Mouse (Mus musculus): Measurements from ENCODE around the gene Flrt2. TPM values are rescaled to one million over a fixed set of nuclear protein-coding genes. Genes with fewer than 3 reads are reported as not detected.

The Flrt2 gene
- total and polyA plus RNA-seq, 2 experiments, result 0.07 to 0.65 TPM

GRCm38 (mm10) chr12:95667296-95667695, 24.7 kb upstream of the Flrt2 start:
- DNase-seq (ENCODE audit: extremely low read depth, low read depth, low spot score), result no peak
- Histone ChIP-seq H3K4me1 (ENCODE audit: control insufficient read depth, insufficient read depth, low read length) (no peaks in the 10 kb centered on the region), H3K27me3 (ENCODE audit: control insufficient read depth, insufficient read depth, low read length) (no peaks in the 10 kb centered on the region), H3K4me3 (ENCODE audit: insufficient read depth, low read depth, low read length) (no peak overlapping the region), H3K27ac (replicated peaks; ENCODE audit: insufficient read depth, low read depth, low read length) (no peak overlapping the region), H3K79me2 (ENCODE audit: control insufficient read depth, insufficient read depth, low read length) (no peaks in the 10 kb centered on the region), H3K9ac (ENCODE audit: low read depth, low read length) (no peak overlapping the region), H3K36me3 (ENCODE audit: control insufficient read depth, insufficient read depth, low read length) (no peaks in the 10 kb centered on the region)
- 76% methylated on average over 5 of the region's 5 CpGs for WGBS
- TF ChIP-seq CTCF (IDR thresholded peaks at IDR 0.05; ENCODE audit: low read depth, low read length), result no peak

DNA sequence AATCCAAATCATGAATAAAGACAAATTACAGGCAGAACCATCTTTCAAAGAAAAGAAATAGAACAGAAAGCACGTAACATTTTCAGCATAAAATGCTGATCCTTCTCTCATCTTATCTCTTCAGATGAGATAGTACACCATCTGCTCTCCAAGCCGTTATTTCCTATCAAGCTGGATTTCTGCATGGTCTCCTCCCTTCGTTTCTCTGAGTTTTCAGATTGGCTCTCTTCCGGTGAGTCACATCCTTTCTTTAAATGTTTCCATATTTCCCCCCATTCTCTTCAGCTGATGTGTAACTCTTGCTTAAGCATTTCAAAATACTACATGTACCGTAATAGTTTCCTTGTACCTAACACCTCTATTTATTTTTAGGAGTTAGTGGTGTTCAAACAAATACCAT, 16.3 kb upstream of the Flrt2 start:
- Histone ChIP-seq H3K27ac (replicated peaks; ENCODE audit: insufficient read depth, low read depth, low read length) (no peak overlapping the region), H3K4me1 (ENCODE audit: control insufficient read depth, insufficient read depth, low read length) (no peaks in the 10 kb centered on the region), H3K79me2 (ENCODE audit: control insufficient read depth, insufficient read depth, low read length) (no peaks in the 10 kb centered on the region), H3K4me3 (ENCODE audit: insufficient read depth, low read depth, low read length) (no peak overlapping the region), H3K36me3 (ENCODE audit: control insufficient read depth, insufficient read depth, low read length) (no peaks in the 10 kb centered on the region), H3K9ac (ENCODE audit: low read depth, low read length) (no peak overlapping the region), H3K27me3 (ENCODE audit: control insufficient read depth, insufficient read depth, low read length) (no peaks in the 10 kb centered on the region)
- no peak for DNase-seq (ENCODE audit: extremely low read depth, low read depth, low spot score)
- WGBS, result 38% methylated on average over 5 of the region's 5 CpGs
- TF ChIP-seq CTCF (IDR thresholded peaks at IDR 0.05; ENCODE audit: low read depth, low read length) (no peak), POLR2A (IDR thresholded peaks at IDR 0.05; ENCODE audit: extremely low read depth, insufficient read depth, low read length) (no peak)

DNA sequence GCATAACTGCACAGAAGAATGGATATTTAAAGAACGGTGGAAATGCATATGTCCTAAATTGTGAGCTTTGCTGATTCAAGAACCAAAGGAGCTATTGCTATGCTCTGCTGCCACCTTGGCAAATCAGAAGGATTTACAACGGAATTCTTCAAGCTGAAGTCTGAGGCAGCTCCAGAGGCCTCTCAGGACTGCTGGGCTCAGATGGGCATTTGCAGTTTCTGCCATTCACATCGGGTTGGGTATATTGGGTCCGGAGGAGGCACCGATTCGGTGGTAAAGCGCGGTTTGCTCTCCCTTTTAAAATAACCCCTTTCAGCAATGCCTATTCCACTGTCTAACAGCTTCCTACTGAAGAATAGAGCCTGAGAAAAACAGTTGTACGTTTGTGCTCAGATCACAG, 1.2 kb upstream of the Flrt2 start:
- no peak overlapping the region for H3K27ac ChIP-seq (replicated peaks; ENCODE audit: insufficient read depth, low read depth, low read length)
- DNase-seq (ENCODE audit: extremely low read depth, low read depth, low spot score), result no peak
- H3K79me2 ChIP-seq (ENCODE audit: control insufficient read depth, insufficient read depth, low read length), result no peaks in the 10 kb centered on the region
- H3K27me3 ChIP-seq (ENCODE audit: control insufficient read depth, insufficient read depth, low read length), result peaks cover 26% of the 10 kb centered on the region
- H3K4me1 ChIP-seq (ENCODE audit: control insufficient read depth, insufficient read depth, low read length), result no peaks in the 10 kb centered on the region
- 18% methylated on average over 9 of the region's 9 CpGs for WGBS
- H3K9ac ChIP-seq (ENCODE audit: low read depth, low read length), result no peak overlapping the region
- no peak overlapping the region for H3K4me3 ChIP-seq (ENCODE audit: insufficient read depth, low read depth, low read length)
- TF ChIP-seq POLR2A (IDR thresholded peaks at IDR 0.05; ENCODE audit: extremely low read depth, insufficient read depth, low read length), result no peak
- TF ChIP-seq CTCF (IDR thresholded peaks at IDR 0.05; ENCODE audit: low read depth, low read length), result peak; percentile 21; the same call in 1 of the 2 replicates
- no peaks in the 10 kb centered on the region for H3K36me3 ChIP-seq (ENCODE audit: control insufficient read depth, insufficient read depth, low read length)

GRCm38 (mm10) chr12:95692948-95693650, 1.1 kb downstream of the Flrt2 start:
- H3K79me2 ChIP-seq (ENCODE audit: control insufficient read depth, insufficient read depth, low read length), result no peaks in the 10 kb centered on the region
- H3K36me3 ChIP-seq (ENCODE audit: control insufficient read depth, insufficient read depth, low read length), result no peaks in the 10 kb centered on the region
- H3K27ac ChIP-seq (replicated peaks; ENCODE audit: insufficient read depth, low read depth, low read length), result no peak overlapping the region
- TF ChIP-seq CTCF (IDR thresholded peaks at IDR 0.05; ENCODE audit: low read depth, low read length) (no peak), POLR2A (IDR thresholded peaks at IDR 0.05; ENCODE audit: extremely low read depth, insufficient read depth, low read length) (no peak)
- no peaks in the 10 kb centered on the region for H3K4me1 ChIP-seq (ENCODE audit: control insufficient read depth, insufficient read depth, low read length)
- H3K9ac ChIP-seq (ENCODE audit: low read depth, low read length), result no peak overlapping the region
- H3K4me3 ChIP-seq (ENCODE audit: insufficient read depth, low read depth, low read length), result no peak overlapping the region
- peaks cover 30% of the 10 kb centered on the region for H3K27me3 ChIP-seq (ENCODE audit: control insufficient read depth, insufficient read depth, low read length)
- 11% methylated on average over 13 of the region's 13 CpGs for WGBS
- no peak for DNase-seq (ENCODE audit: extremely low read depth, low read depth, low spot score)

DNA sequence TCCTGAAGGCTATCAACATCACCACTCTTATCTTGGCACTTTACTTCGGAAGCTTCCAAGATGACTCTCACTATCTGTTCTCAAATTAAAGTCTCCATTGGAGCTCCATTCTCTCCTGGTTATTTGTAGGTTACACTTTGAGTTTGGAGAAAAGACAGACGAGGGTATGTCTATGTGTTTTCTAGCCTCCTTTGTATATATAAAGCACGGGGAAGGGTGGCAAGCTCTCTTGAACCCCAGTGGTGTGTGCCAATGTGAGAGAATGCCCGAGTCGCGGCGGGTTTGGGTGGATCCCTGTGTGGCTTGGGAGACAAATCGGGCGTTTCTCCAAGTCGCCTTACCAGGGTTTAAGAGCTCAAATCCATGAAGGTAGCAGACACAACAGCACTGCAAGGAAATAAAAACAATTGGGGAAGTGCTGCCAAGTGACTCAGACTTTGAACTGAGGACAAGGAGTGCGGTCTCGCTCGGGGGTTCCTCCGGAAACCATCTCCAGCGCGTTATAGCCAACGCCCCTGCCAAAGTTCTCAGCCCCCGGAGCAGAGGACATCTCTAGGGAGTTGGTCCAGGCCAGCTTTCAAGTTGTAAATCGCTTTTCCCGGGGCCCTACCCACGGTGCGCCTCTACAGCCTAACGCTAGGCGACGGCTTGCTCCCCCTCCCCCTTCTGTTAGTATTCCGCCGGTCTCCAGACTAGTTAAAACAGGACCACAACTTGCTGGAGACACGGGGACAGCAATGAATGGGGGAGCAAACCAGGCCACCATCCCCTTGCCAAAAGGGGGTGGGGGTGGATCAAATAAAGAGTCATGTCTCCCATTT, 1.8 kb downstream of the Flrt2 start:
- Histone ChIP-seq H3K4me3 (ENCODE audit: insufficient read depth, low read depth, low read length) (peak overlapping the region; percentile 10; the same call in 1 of the 2 replicates), H3K4me1 (ENCODE audit: control insufficient read depth, insufficient read depth, low read length) (no peaks in the 10 kb centered on the region), H3K36me3 (ENCODE audit: control insufficient read depth, insufficient read depth, low read length) (no peaks in the 10 kb centered on the region), H3K79me2 (ENCODE audit: control insufficient read depth, insufficient read depth, low read length) (no peaks in the 10 kb centered on the region), H3K27ac (replicated peaks; ENCODE audit: insufficient read depth, low read depth, low read length) (no peak overlapping the region), H3K27me3 (ENCODE audit: control insufficient read depth, insufficient read depth, low read length) (peaks cover 30% of the 10 kb centered on the region), H3K9ac (ENCODE audit: low read depth, low read length) (no peak overlapping the region)
- TF ChIP-seq CTCF (IDR thresholded peaks at IDR 0.05; ENCODE audit: low read depth, low read length) (no peak), POLR2A (IDR thresholded peaks at IDR 0.05; ENCODE audit: extremely low read depth, insufficient read depth, low read length) (no peak)
- DNase-seq (ENCODE audit: extremely low read depth, low read depth, low spot score), result no peak
- 2% methylated on average over 28 of the region's 28 CpGs for WGBS

DNA sequence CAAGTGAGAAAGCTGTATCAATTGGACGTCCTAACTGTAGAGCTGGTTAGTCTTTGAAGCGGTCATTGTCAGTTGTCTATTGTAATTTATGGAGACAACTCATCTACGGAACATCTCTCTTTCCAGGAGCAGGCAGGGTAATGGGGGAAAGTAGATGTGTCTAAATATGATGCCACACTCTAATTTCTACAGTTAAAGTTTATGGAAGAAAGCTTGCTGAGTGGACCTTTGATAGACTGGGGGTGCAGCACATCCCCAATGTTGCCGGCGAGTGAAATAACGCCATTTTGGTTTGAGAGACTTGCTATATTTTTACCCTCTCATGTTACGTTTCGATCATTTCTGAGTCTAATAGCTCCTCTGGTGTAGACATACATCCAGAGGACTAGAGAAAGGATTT, 2.5 kb downstream of the Flrt2 start:
- no peak overlapping the region for H3K4me3 ChIP-seq (ENCODE audit: insufficient read depth, low read depth, low read length)
- WGBS, result 3% methylated on average over 8 of the region's 8 CpGs
- no peak overlapping the region for H3K27ac ChIP-seq (replicated peaks; ENCODE audit: insufficient read depth, low read depth, low read length)
- H3K27me3 ChIP-seq (ENCODE audit: control insufficient read depth, insufficient read depth, low read length), result peaks cover 30% of the 10 kb centered on the region
- no peaks in the 10 kb centered on the region for H3K36me3 ChIP-seq (ENCODE audit: control insufficient read depth, insufficient read depth, low read length)
- no peak for DNase-seq (ENCODE audit: extremely low read depth, low read depth, low spot score)
- no peaks in the 10 kb centered on the region for H3K4me1 ChIP-seq (ENCODE audit: control insufficient read depth, insufficient read depth, low read length)
- no peak overlapping the region for H3K9ac ChIP-seq (ENCODE audit: low read depth, low read length)
- H3K79me2 ChIP-seq (ENCODE audit: control insufficient read depth, insufficient read depth, low read length), result no peaks in the 10 kb centered on the region
- TF ChIP-seq CTCF (IDR thresholded peaks at IDR 0.05; ENCODE audit: low read depth, low read length), result no peak
- TF ChIP-seq POLR2A (IDR thresholded peaks at IDR 0.05; ENCODE audit: extremely low read depth, insufficient read depth, low read length), result no peak
